Mouse (Mus musculus) forebrain, postnatal 0 days (tissue): ENCODE measurements around the gene Lamc2. TPM values are rescaled to one million over a fixed set of nuclear protein-coding genes. Genes with fewer than 3 reads are reported as not detected.
"Not testable (repeated sequence)": the region's sequence is repeated elsewhere in the genome, so short reads cannot be mapped to it uniquely, and the experiment has no call there.

Source experiments
- ATAC-seq: fragments of 200-750 bp; cut with Nextera tagmentation; 2 replicates; pipeline ENCODE4 v1.8.0; 2017; ENCODE audit warnings: mild to moderate bottlenecking, moderate library complexity
- DNase-seq: peaks from one replicate; pipeline ENCODE4 v3.0.0-alpha.2; 2015
- H3K27ac ChIP-seq: fragments of 300-500 bp; sonication (generic); 2 replicates; pipeline ENCODE4 v1.5.1; 2014; ENCODE audit warnings: low read depth, mild to moderate bottlenecking, antibody characterized with exemption, low read length, moderate library complexity, mixed read lengths
- H3K27me3 ChIP-seq: fragments of 300-500 bp; sonication (generic); 2 replicates; pipeline ENCODE4 v1.6.1; 2014; ENCODE audit warnings: mild to moderate bottlenecking, low read length, mixed read lengths; ENCODE audit not compliant: insufficient read depth
- H3K36me3 ChIP-seq: fragments of 300-500 bp; sonication (generic); 2 replicates; pipeline ENCODE4 v1.6.1; 2014; ENCODE audit warnings: mild to moderate bottlenecking, moderate library complexity; ENCODE audit not compliant: insufficient read depth
- H3K4me1 ChIP-seq: fragments of 300-500 bp; sonication (generic); 2 replicates; pipeline ENCODE4 v1.6.1; 2014; ENCODE audit warnings: antibody characterized with exemption; ENCODE audit not compliant: insufficient read depth
- H3K4me2 ChIP-seq: fragments of 300-500 bp; sonication (generic); 2 replicates; pipeline ENCODE4 v1.6.1; 2014; ENCODE audit warnings: low read depth, mild to moderate bottlenecking, moderate library complexity
- H3K4me3 ChIP-seq: fragments of 300-500 bp; sonication (generic); 2 replicates; pipeline ENCODE4 v1.5.1; 2014; ENCODE audit warnings: low read depth, low read length, mixed read lengths
- H3K9ac ChIP-seq: fragments of 300-500 bp; sonication (generic); 2 replicates; pipeline ENCODE4 v1.6.1; 2014; ENCODE audit warnings: mild to moderate bottlenecking
- H3K9me3 ChIP-seq: fragments of 300-500 bp; sonication (generic); 2 replicates; pipeline ENCODE4 v1.6.1; 2016; ENCODE audit warnings: low read length
- CTCF ChIP-seq: sonication (generic); IDR thresholded peaks from 2 replicates; pipeline ENCODE4 v1.5.1; 2016; ENCODE audit warnings: antibody characterized with exemption, control low read depth, low read depth
- WGBS: fragments of 180-500 bp; shearing (Covaris S2); extraction: QIAGEN DNeasy Blood & Tissue Kit; methylation state at CpG from one replicate; pipeline ENCODE4 v1.1.7; 2014; 5-methylcytosine and 5-hydroxymethylcytosine counted together
- polyA plus RNA-seq: library from polyadenylated mRNA; unstranded; fragments of >200 nt; fragmentation: Nextera tagmentation; extraction: Ambion mirVana; gene quantifications from 2 replicates; pipeline ENCODE4 v1.2.1, GENCODE M21; 2015
- total RNA-seq: library from RNA; depleted of rRNA; stranded (reverse); fragments of >200 nt; gene quantifications from 2 replicates; pipeline ENCODE4 v1.2.3, GENCODE M21; 2014

Gene Lamc2
- total and polyA plus RNA-seq, 2 experiments from 2014 or later = 4.4 to 5.8 TPM

- no peak overlapping the region for H3K27ac ChIP-seq
- no peak overlapping the region for H3K4me3 ChIP-seq
- H3K36me3 ChIP-seq = peaks cover 27% of the 10 kb centered on the region; the same call in 1 of the 2 replicates
- DNase-seq = no peak
- no peak overlapping the region for H3K9ac ChIP-seq
- no peaks in the 10 kb centered on the region for H3K27me3 ChIP-seq
- TF ChIP-seq CTCF = no peak
- H3K9me3 ChIP-seq = no peaks in the 10 kb centered on the region
- no peak for ATAC-seq
- no peak overlapping the region for H3K4me2 ChIP-seq
- 81% methylated on average over 4 of the region's 4 CpGs for whole genome bisulfite sequencing
- no peaks in the 10 kb centered on the region for H3K4me1 ChIP-seq
Observed at GRCm38 (mm10) chr1:153090807-153091206, 95.4 kb downstream of the Lamc2 start.

GRCm38 (mm10) chr1:153090081-153090480, 96.2 kb downstream of the Lamc2 start:
- H3K36me3 ChIP-seq = peaks cover 27% of the 10 kb centered on the region; the same call in 1 of the 2 replicates
- H3K27ac ChIP-seq = no peak overlapping the region
- H3K9ac ChIP-seq = no peak overlapping the region
- no peak for ATAC-seq
- no peak overlapping the region for H3K4me2 ChIP-seq
- H3K9me3 ChIP-seq = no peaks in the 10 kb centered on the region
- no peak for DNase-seq
- TF ChIP-seq CTCF = no peak
- 80% methylated on average over 2 of the region's 2 CpGs for WGBS
- no peaks in the 10 kb centered on the region for H3K27me3 ChIP-seq
- H3K4me1 ChIP-seq = no peaks in the 10 kb centered on the region
- no peak overlapping the region for H3K4me3 ChIP-seq

- H3K27me3 ChIP-seq = no peaks in the 10 kb centered on the region
- peaks cover 33% of the 10 kb centered on the region; the same call in 1 of the 2 replicates for H3K36me3 ChIP-seq
- 79% methylated on average over 5 of the region's 5 CpGs for WGBS
- DNase-seq = no peak
- H3K9ac ChIP-seq = no peak overlapping the region
- no peak for ATAC-seq
- no peak overlapping the region for H3K4me2 ChIP-seq
- H3K4me1 ChIP-seq = no peaks in the 10 kb centered on the region
- H3K9me3 ChIP-seq = no peaks in the 10 kb centered on the region
- TF ChIP-seq CTCF = no peak
- no peak overlapping the region for H3K4me3 ChIP-seq
- H3K27ac ChIP-seq = no peak overlapping the region
Observed at GRCm38 (mm10) chr1:153087771-153088170, 98.5 kb downstream of the Lamc2 start.

GRCm38 (mm10) chr1:153085198-153085597, 101.0 kb downstream of the Lamc2 start:
- WGBS = 95% methylated on average over 5 of the region's 5 CpGs
- DNase-seq = no peak
- H3K27ac ChIP-seq = no peak overlapping the region
- ATAC-seq = no peak
- no peak overlapping the region for H3K4me3 ChIP-seq
- H3K4me2 ChIP-seq = no peak overlapping the region
- H3K4me1 ChIP-seq = no peaks in the 10 kb centered on the region
- H3K9me3 ChIP-seq = no peaks in the 10 kb centered on the region
- H3K9ac ChIP-seq = no peak overlapping the region
- peaks cover 33% of the 10 kb centered on the region; the same call in 1 of the 2 replicates for H3K36me3 ChIP-seq
- no peaks in the 10 kb centered on the region for H3K27me3 ChIP-seq
- TF ChIP-seq CTCF = no peak

GRCm38 (mm10) chr1:153084191-153084590, 102.1 kb downstream of the Lamc2 start:
- DNase-seq (no peak), ATAC-seq (peak; percentile 42)
- 44% methylated on average over 6 of the region's 6 CpGs for WGBS
- H3K27ac ChIP-seq = no peak overlapping the region
- no peaks in the 10 kb centered on the region for H3K4me1 ChIP-seq
- peaks cover 29% of the 10 kb centered on the region; the same call in 1 of the 2 replicates for H3K36me3 ChIP-seq
- no peak for TF ChIP-seq CTCF
- H3K27me3 ChIP-seq = no peaks in the 10 kb centered on the region
- H3K9ac ChIP-seq = no peak overlapping the region
- H3K4me2 ChIP-seq = no peak overlapping the region
- no peaks in the 10 kb centered on the region for H3K9me3 ChIP-seq
- H3K4me3 ChIP-seq = no peak overlapping the region

- H3K4me2 ChIP-seq, H3K4me1 ChIP-seq, H3K27ac ChIP-seq, ATAC-seq, DNase-seq, H3K9ac ChIP-seq, H3K4me3 ChIP-seq, H3K27me3 ChIP-seq, H3K9me3 ChIP-seq: not testable (repeated sequence)
- 92% methylated on average over 8 of the region's 14 CpGs for WGBS
- H3K36me3 ChIP-seq = peaks cover 22% of the 10 kb centered on the region; the same call in 1 of the 2 replicates
Observed at GRCm38 (mm10) chr1:153083233-153083632, 103.0 kb downstream of the Lamc2 start.

- Histone ChIP-seq H3K9ac (no peak overlapping the region), H3K4me2 (no peak overlapping the region), H3K27ac (no peak overlapping the region), H3K4me1 (0 out of 2 replicates have a peak, but pooled peaks cover 3% of the 10 kb centered on the region), H3K27me3 (no peaks in the 10 kb centered on the region), H3K36me3 (peaks cover 7% of the 10 kb centered on the region; the same call in 1 of the 2 replicates), H3K4me3 (no peak overlapping the region), H3K9me3 (no peaks in the 10 kb centered on the region)
- TF ChIP-seq CTCF = no peak
- 0 out of 2 replicates have a peak, but pooled peaks have one; percentile 14 for ATAC-seq
- WGBS = 44% methylated on average over 6 of the region's 6 CpGs
- DNase-seq = no peak
Observed at GRCm38 (mm10) chr1:153075955-153076354, 110.3 kb downstream of the Lamc2 start.
